Mouse (Mus musculus) large intestine, adult 2 months (tissue): Measurements from ENCODE around the gene Casp8. TPM values are rescaled to one million over a fixed set of nuclear protein-coding genes. Genes with fewer than 3 reads are reported as not detected.
"Not testable (repeated sequence)": the region's sequence is repeated elsewhere in the genome, so short reads cannot be mapped to it uniquely, and the experiment has no call there.

Experiments
- DNase-seq: peaks from one replicate; pipeline ENCODE4 v3.0.0-alpha.2; 2012; ENCODE audit warnings: low read depth, low spot score
- WGBS: fragments of 180-500 bp; shearing (Covaris S2); methylation state at CpG from one replicate; pipeline ENCODE4 v1.1.7; 2018; 5-methylcytosine and 5-hydroxymethylcytosine counted together
- polyA plus RNA-seq: library from polyadenylated mRNA; depleted of rRNA; stranded (reverse); fragments of >200 nt; gene quantifications from 2 replicates; pipeline ENCODE4 v1.2.3, GENCODE M21; 2012; rRNA removed

Casp8 gene
- polyA plus RNA-seq, result 20.4 and 31.8 TPM in 2 replicates

- WGBS, result under 1% methylated on average over 42 of the region's 42 CpGs
- DNase-seq, result peak; percentile 90
These were observed at the start of gene Casp8 for GRCm38 (mm10) chr1:58795291-58796058. Gene Casp8 (plus strand): TSS chr1:58795374.

GRCm38 (mm10) chr1:58746880-58747279 lies 48.3 kb upstream of the Casp8 start:
- 84% methylated on average over 9 of the region's 9 CpGs for WGBS
- DNase-seq, result no peak

- no peak for DNase-seq
- WGBS, result 93% methylated on average over 3 of the region's 3 CpGs
These were observed 35.7 kb upstream of the Casp8 start for GRCm38 (mm10) chr1:58759451-58759850.

- DNase-seq, result no peak
- WGBS, result 33% methylated on average over 1 of the region's 1 CpGs
These were observed 34.6 kb upstream of the Casp8 start for GRCm38 (mm10) chr1:58760581-58760980.

GRCm38 (mm10) chr1:58761391-58762275 lies 33.5 kb upstream of the Casp8 start:
- WGBS, result 81% methylated on average over 5 of the region's 5 CpGs
- not testable (repeated sequence) for DNase-seq

GRCm38 (mm10) chr1:58762576-58762975 lies 32.6 kb upstream of the Casp8 start:
- 84% methylated on average over 5 of the region's 5 CpGs for WGBS
- no peak for DNase-seq

GRCm38 (mm10) chr1:58766446-58766845 lies 28.7 kb upstream of the Casp8 start:
- 86% methylated on average over 4 of the region's 4 CpGs for WGBS
- DNase-seq, result not testable (repeated sequence)

GRCm38 (mm10) chr1:58769136-58769535 lies 26.0 kb upstream of the Casp8 start:
- no peak for DNase-seq

- DNase-seq, result no peak
- 24% methylated on average over 9 of the region's 9 CpGs for WGBS
These were observed 25.5 kb upstream of the Casp8 start for GRCm38 (mm10) chr1:58769701-58770100.

GRCm38 (mm10) chr1:58770111-58770720 lies 25.0 kb upstream of the Casp8 start:
- DNase-seq, result no peak
- 23% methylated on average over 7 of the region's 7 CpGs for WGBS

- DNase-seq, result no peak
- 84% methylated on average over 3 of the region's 3 CpGs for WGBS
These were observed 23.1 kb upstream of the Casp8 start for GRCm38 (mm10) chr1:58772084-58772483.

GRCm38 (mm10) chr1:58773280-58773679 lies 21.9 kb upstream of the Casp8 start:
- no peak for DNase-seq

GRCm38 (mm10) chr1:58773905-58774304 lies 21.3 kb upstream of the Casp8 start:
- DNase-seq, result no peak
- WGBS, result 79% methylated on average over 2 of the region's 2 CpGs

- WGBS, result 94% methylated on average over 5 of the region's 5 CpGs
These were observed 19.8 kb upstream of the Casp8 start for GRCm38 (mm10) chr1:58775361-58775760.

GRCm38 (mm10) chr1:58777583-58777982 lies 17.6 kb upstream of the Casp8 start:
- 75% methylated on average over 1 of the region's 1 CpGs for WGBS
- no peak for DNase-seq

More at GRCm38 (mm10) chr1:58775361-58775760, 19.8 kb upstream of the Casp8 start:
- no peak for DNase-seq

GRCm38 (mm10) chr1:58778226-58778625 lies 16.9 kb upstream of the Casp8 start:
- WGBS, result 19% methylated on average over 1 of the region's 1 CpGs
- no peak for DNase-seq

GRCm38 (mm10) chr1:58786276-58786675 lies 8.9 kb upstream of the Casp8 start:
- no peak for DNase-seq

GRCm38 (mm10) chr1:58788410-58788809 lies 6.8 kb upstream of the Casp8 start:
- no peak for DNase-seq
- 96% methylated on average over 4 of the region's 4 CpGs for WGBS

More at GRCm38 (mm10) chr1:58786276-58786675, 8.9 kb upstream of the Casp8 start:
- WGBS, result 96% methylated on average over 2 of the region's 2 CpGs

GRCm38 (mm10) chr1:58794705-58795104 lies 469 bp upstream of the Casp8 start:
- no peak for DNase-seq
- 45% methylated on average over 2 of the region's 2 CpGs for WGBS

- DNase-seq, result no peak
These were observed 837 bp downstream of the Casp8 start for GRCm38 (mm10) chr1:58796059-58796363.

More at GRCm38 (mm10) chr1:58796059-58796363, 837 bp downstream of the Casp8 start:
- WGBS, result 2% methylated on average over 3 of the region's 3 CpGs
